Mouse (Mus musculus): Measurements from ENCODE around the gene Robo3.

DNA sequence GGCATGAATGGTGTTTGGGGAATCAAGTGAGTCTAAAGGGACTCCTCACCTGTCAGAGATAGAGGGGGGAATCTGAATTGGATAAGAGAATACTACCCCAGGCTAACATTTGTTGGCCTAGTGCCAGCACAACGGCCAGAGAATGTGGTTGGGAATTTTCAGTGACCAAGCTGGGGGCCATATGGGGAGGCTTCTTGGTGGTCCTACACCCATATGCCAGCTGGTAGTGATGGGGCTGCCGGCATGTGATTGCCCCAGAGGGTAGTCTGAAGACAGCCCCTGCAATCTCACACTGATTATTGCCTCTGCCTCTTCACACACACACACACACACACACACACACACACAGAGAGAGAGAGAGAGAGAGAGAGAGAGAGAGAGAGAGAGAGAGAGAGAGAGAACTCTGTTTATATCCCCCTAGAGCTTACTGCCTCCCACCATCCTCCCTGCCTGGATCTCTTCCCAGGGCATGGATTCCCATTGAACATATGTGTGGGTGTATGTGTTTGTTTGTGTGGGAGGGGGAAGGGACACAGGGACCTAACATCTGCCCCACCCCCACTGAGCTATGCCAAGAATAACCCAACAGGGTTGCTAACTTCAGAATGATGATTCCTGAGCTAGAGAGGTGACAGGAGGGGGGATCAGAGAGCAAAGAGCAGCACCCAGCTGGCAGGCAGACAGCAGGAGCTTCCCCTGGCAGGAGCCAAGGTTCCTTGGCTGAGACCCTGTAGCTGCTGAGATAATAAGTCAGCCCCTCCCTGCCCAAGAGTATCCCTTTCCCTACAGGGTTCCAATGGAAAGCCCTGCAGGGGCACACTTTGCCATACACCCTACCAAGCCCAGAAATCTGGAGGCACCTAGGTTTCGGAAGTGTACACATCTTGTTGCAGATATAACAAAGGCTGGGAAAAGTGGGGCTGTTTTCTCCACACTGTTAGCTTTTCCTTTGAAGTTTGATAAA is 5.0 kb upstream of the Robo3 start:
- TF ChIP-seq POLR2A (IDR thresholded peaks at IDR 0.05; ENCODE audit: extremely low read depth, insufficient read depth, low read length), result no peak
- TF ChIP-seq CTCF (IDR thresholded peaks at IDR 0.05; ENCODE audit: extremely low read depth, insufficient read depth, low read length), result no peak

Measured in cortical plate, adult 2 months (tissue).